In genomic region chr1:78781899-78782298, GRCm38 (mm10) we compare ENCODE assay signal across 7 mouse cellular contexts. TPM values are rescaled to one million over a fixed set of nuclear protein-coding genes. Genes with fewer than 3 reads are reported as not detected.
A peak's percentile ranks its signal among the peaks of the same experiment; 100 is the strongest.
DNase-seq lines count a peak whose midpoint lies in the region; TF ChIP-seq lines count a peak whose summit lies in the region.

No protein-coding gene starts in this region.

- H3K27me3 ChIP-seq in thymus, adult 2 months (ENCODE audit: control insufficient read depth, insufficient read depth, low read length) = no peaks in the 10 kb centered on the region

- no peak overlapping the region for H3K27ac ChIP-seq in thymus, adult 2 months (ENCODE audit: control insufficient read depth, insufficient read depth, low read length)

- no peak for TF ChIP-seq CTCF in thymus, adult 2 months (IDR thresholded peaks at IDR 0.05; ENCODE audit: borderline replicate concordance, control insufficient read depth, extremely low read depth, insufficient read depth, low read length, poor library complexity)

- H3K4me1 ChIP-seq in thymus, adult 2 months (replicated peaks; ENCODE audit: control insufficient read depth, insufficient read depth, low read length) = no peaks in the 10 kb centered on the region

- no peak overlapping the region for H3K4me3 ChIP-seq in thymus, adult 2 months (ENCODE audit: control insufficient read depth, insufficient read depth, low read length)

- H3K36me3 ChIP-seq in thymus, adult 2 months (ENCODE audit: control insufficient read depth, insufficient read depth, low read length) = no peaks in the 10 kb centered on the region

- 85% methylated on average over 5 of the region's 5 CpGs for WGBS in thymus, adult 2 months

- DNase-seq in kidney, adult 11 months = peak; percentile 6
- DNase-seq in kidney, adult 9 months = no peak
- DNase-seq in adrenal gland, postnatal 10 days = peak; percentile 35
- DNase-seq in forelimb bud, embryonic 11.5 days (ENCODE audit: low read depth, low spot score) = peak; percentile 25
- DNase-seq in mesoderm, embryonic 11.5 days (ENCODE audit: low read depth, low spot score) = peak; percentile 70
- DNase-seq in layer of hippocampus, adult 9-11 months = no peak
- DNase-seq in thymus, adult 2 months = no peak

- TF ChIP-seq POLR2A in thymus, adult 2 months (IDR thresholded peaks at IDR 0.05; ENCODE audit: control insufficient read depth, extremely low read depth, insufficient read depth, low read length, poor library complexity) = no peak

RNA-seq across cellular contexts. Expression of gene Kcne4, which starts 34.7 kb away (rescaled TPM):
- total RNA-seq in adrenal gland, postnatal 10 days (2021) = 1 to 10 TPM; 4.3 to 7.0 TPM
- polyA plus RNA-seq in thymus, adult 2 months (2012; rRNA removed) = 0.36 and 0.44 TPM in 2 replicates

Comparison
In these comparisons a context has a peak if more than half of its experiments do, and no peak if none do; other contexts are left out.
1. DNase-seq: peak in kidney, adult 11 months (single experiment), adrenal gland, postnatal 10 days (single experiment), forelimb bud, embryonic 11.5 days (single experiment) and mesoderm, embryonic 11.5 days (single experiment); none in kidney, adult 9 months (single experiment), layer of hippocampus, adult 9-11 months (single experiment) and thymus, adult 2 months (single experiment).